Mouse (Mus musculus): ENCODE measurements at regions not wholly inside any gene's neighbourhood (a gene's known extent, or its start where the extent isn't known, plus 50 kb on each side); places are given as distances from the start of the nearest gene placed in this dataset.

DNA sequence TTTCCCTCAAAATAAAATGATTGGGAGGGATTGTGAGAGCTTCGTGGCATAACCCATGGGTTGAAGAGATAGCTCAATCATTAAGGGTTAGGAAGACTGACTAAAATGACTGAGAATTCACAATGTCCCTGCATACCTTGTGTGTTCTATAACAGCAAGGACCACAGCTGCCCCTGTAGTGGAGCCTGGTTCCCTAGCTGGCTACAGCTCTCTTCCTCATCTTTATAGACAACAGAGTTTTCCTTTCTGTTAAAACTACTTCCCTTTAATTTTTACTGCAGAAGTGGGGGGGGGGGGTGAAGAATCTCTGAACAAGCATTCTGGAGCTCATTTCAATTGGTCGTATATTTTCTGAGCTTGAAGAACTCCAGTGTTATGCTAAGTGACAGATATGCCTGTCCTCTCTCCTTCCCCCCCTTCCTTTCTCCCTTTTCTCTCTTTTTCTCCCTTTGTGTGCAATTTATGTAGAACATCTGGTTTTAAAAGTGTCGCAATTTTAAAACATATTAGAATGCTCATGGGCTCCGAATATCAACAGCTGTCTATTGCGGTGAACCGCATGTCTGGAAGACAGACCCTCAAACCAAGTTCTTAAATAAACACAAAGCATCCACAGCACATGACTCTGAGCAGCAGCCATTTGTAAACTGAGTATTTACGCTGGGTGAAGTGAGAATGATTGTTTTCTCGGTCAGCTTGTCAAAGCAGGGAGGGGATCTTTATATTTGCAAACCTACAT, 222.0 kb upstream of the Maf start:
- no peak for DNase-seq (ENCODE audit: low spot score in 2 of 2)

- no peak for DNase-seq (ENCODE audit: low spot score in 2 of 2)
Observed at GRCm38 (mm10) chr8:115921889-115922288, 214.3 kb upstream of the Maf start.

DNA sequence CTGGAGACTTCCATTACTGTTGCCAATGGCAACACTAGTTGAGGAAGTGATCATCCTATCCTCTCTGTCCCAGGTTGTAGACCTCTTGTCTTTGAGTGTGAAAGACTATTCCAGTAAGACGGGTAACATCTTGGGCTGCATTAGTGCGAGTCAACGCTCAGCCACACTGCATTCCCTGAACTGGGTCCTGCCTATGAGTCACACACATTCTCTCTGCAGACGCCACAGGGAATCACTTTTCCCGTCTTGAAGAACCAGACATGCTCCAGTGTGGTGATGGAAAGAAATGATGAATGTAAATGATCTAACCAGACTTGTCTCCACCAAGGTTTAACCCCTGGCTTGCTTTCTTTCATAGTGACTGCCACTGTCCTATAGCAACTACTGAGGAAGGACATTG, 199.1 kb upstream of the Maf start:
- DNase-seq (ENCODE audit: low spot score in 2 of 2) = no peak

DNA sequence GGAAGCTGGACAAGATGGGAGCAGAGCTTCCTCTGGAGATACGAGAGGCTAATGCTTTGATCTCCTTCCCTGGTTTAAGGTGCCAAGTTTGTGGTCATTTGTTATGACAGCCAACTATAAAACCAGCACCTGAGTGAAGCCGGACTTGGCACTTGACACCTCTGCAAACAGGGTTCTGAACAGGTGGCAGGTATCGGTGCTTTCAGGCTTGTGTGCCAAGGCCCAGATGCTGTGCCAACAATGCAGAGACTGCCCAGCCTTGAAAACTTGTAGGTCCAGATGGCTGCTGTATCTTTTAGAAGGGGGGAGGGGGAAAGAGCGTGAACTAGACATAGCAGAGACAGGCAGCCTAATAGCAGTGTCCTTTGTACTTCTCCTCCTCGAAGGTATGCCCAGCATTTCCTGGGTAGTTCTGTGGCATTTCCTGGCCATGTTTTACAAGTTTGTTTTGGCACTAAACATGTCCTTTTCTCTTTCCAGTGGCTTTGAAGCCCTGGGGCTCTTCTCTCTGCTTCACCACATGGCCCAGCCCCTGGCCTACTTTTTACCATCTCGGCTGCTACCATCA, 196.3 kb upstream of the Maf start:
- DNase-seq (ENCODE audit: low spot score in 2 of 2) = no peak

GRCm38 (mm10) chr8:115897521-115898178, 190.1 kb upstream of the Maf start:
- no peak for DNase-seq (ENCODE audit: low spot score in 2 of 2)

GRCm38 (mm10) chr8:115897086-115897485, 189.5 kb upstream of the Maf start:
- DNase-seq (ENCODE audit: low spot score in 2 of 2) = no peak

GRCm38 (mm10) chr8:115896066-115896465, 188.5 kb upstream of the Maf start:
- no peak for DNase-seq (ENCODE audit: low spot score in 2 of 2)

DNA sequence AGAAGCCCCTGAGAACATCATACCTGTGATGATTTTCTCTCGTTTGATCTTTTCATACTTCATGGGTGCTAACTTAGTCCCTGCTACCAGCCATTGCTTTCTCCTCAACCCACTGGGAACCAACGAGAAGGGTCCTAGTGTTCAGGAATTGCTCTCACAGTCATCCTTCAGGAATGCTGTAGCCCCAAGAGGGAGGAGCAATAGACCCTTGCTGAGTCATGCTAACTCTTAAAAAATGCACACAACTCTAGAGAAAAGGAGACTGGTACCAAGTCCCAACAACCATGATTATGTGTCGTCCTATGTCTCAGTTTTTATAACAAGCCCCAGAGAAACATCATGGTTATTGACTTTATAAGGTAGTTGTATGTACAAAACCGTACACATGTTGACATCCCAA, 180.7 kb upstream of the Maf start:
- no peak for DNase-seq (ENCODE audit: low spot score in 2 of 2)

- no peak for DNase-seq (ENCODE audit: low spot score in 2 of 2)
Observed at GRCm38 (mm10) chr8:115885121-115885743, 177.6 kb upstream of the Maf start.

DNA sequence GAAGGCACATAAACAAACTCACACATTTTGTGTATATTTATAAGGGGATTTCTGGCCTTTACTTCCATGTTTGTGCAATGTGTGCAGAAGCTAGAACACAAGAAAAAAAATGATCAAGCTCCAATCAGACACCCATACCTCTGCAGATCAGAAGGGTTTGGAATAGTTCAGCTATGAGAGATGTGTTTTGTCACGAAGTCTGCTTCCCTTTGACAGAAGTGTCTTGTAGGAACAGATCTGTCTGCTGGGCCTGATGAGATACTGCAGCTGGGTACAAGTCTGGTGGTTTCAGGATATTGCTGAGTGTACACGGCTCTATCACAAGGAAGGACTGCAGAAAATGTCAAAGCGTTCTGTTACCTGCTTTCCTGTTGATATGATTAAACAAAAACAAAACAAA, 176.2 kb upstream of the Maf start:
- DNase-seq (ENCODE audit: low spot score in 2 of 2) = no peak

DNA sequence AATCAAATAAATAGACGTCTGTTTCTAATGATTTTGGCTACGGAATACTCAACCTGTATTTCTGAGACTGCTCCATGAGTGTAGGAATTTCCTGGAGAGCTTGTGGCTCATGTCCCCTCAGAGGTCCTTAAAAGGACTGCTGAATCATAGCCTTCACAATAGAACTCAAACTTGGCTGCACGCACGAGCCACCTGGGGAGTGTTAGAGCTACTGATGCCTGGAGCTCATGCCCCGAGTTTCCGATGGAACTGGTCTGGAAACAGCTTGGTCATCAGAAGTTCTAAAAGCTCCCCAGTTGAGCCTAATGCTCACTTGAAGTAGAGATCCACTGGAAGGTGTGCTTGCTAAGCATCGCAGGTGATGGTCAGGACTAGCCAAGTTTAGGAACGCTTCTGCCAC, 174.3 kb upstream of the Maf start:
- no peak for DNase-seq (ENCODE audit: low spot score in 2 of 2)

GRCm38 (mm10) chr8:115874789-115875188, 167.2 kb upstream of the Maf start:
- peak; percentile 36 to 37 for DNase-seq (ENCODE audit: low spot score in 2 of 2)

DNA sequence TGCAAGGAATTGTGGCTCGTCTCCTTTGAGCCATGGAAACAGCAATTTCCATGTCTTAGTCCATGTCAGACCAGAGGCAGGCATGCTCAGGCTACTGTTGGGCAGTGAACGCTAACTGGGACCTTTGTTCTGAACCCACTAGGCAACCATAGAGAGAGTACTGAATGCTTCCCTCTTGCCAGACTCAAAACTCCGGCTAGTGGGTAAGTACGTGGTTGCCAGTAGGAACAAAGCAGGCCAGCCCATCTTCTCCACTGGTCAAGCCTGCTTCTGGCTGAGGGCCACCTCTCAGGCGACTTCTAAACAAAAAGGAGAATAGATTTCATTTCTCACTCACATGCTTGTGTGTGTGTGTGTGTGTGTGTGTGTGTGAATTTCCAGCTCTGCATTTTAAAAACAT, 163.8 kb upstream of the Maf start:
- DNase-seq (ENCODE audit: low spot score in 2 of 2) = peak; percentile 23 to 29

GRCm38 (mm10) chr8:115861381-115861780, 153.8 kb upstream of the Maf start:
- no peak for DNase-seq (ENCODE audit: low spot score in 2 of 2)

GRCm38 (mm10) chr8:115859406-115859805, 151.8 kb upstream of the Maf start:
- no peak for DNase-seq (ENCODE audit: low spot score in 2 of 2)

DNA sequence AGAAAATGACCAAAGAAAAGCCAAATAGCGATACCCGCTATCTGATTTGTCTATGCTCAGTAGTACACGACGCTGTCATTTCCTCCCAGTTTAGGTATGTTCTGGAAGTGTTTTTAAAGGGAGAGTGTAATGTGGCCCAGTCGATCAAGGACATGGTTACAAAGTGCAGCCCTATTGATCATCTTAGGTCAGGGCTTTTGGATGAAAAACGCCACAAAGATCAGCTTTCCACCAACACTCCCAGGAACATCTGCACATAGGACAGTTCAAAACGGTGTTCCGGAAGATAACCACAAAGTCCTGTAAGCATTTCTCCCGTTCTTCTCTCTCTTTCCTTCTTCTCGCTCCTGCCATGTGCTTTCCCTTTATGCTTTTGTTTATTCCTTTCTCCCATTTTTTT, 149.2 kb upstream of the Maf start:
- DNase-seq (ENCODE audit: low spot score in 2 of 2) = no peak

- DNase-seq (ENCODE audit: low spot score in 2 of 2) = no peak
Observed at GRCm38 (mm10) chr8:115855934-115856629, 148.5 kb upstream of the Maf start.

GRCm38 (mm10) chr8:115854209-115854900, 146.8 kb upstream of the Maf start:
- DNase-seq (ENCODE audit: low spot score in 2 of 2) = peak in 1 of 2 experiments; percentile 24

- DNase-seq (ENCODE audit: low spot score in 2 of 2) = no peak
Observed at GRCm38 (mm10) chr8:115850552-115850951, 143.0 kb upstream of the Maf start.

- no peak for DNase-seq (ENCODE audit: low spot score in 2 of 2)
Observed at GRCm38 (mm10) chr8:115833391-115833790, 125.8 kb upstream of the Maf start.

- DNase-seq (ENCODE audit: low spot score in 2 of 2) = no peak
Observed at GRCm38 (mm10) chr8:115831675-115832074, 124.1 kb upstream of the Maf start.

Measured in right cerebral cortex, postnatal 10 days (tissue).